Mouse (Mus musculus) T-helper 1 cell (primary cell): Measurements from ENCODE around the gene Lbhd2.

Experiments
- in situ Hi-C: fragments of 300-600 bp; cut with MboI, MseI; formaldehyde crosslinking; loops from one replicate; pipeline ENCODE4 v1.15.1; 2025; ENCODE audit warnings: high pct_unique_total_duplicates

Gene Lbhd2

GRCm38 (mm10) chr12:111447350-111447749 lies 40.7 kb downstream of the Lbhd2 start:
- in situ Hi-C loops, result no loop called here

- in situ Hi-C loops, result no loop called here
These were observed 41.5 kb downstream of the Lbhd2 start for GRCm38 (mm10) chr12:111447898-111448760.

- in situ Hi-C loops, result no loop called here
These were observed 42.5 kb downstream of the Lbhd2 start for GRCm38 (mm10) chr12:111448931-111449705.

GRCm38 (mm10) chr12:111450359-111450758 lies 43.8 kb downstream of the Lbhd2 start:
- in situ Hi-C loops, result no loop called here

GRCm38 (mm10) chr12:111451561-111451960 lies 45.0 kb downstream of the Lbhd2 start:
- in situ Hi-C loops, result no loop called here

- in situ Hi-C loops, result no loop called here
These were observed 47.4 kb downstream of the Lbhd2 start for GRCm38 (mm10) chr12:111454021-111454420.

- in situ Hi-C loops, result no loop called here
These were observed 48.1 kb downstream of the Lbhd2 start for GRCm38 (mm10) chr12:111454543-111455280.

- in situ Hi-C loops, result no loop called here
These were observed 48.8 kb downstream of the Lbhd2 start for GRCm38 (mm10) chr12:111455311-111455846.

GRCm38 (mm10) chr12:111455860-111456259 lies 49.3 kb downstream of the Lbhd2 start:
- in situ Hi-C loops, result no loop called here

- in situ Hi-C loops, result no loop called here
These were observed 51.1 kb downstream of the Lbhd2 start for GRCm38 (mm10) chr12:111457742-111458141.
